Mouse (Mus musculus): ENCODE results near the gene Plk5. TPM values are rescaled to one million over a fixed set of nuclear protein-coding genes. Genes with fewer than 3 reads are reported as not detected.
A peak's percentile ranks its signal among the peaks of the same experiment; 100 is the strongest.

Plk5 gene
- total and polyA plus RNA-seq, 3 experiments, result 0.50 to 2.7 (median 0.63) TPM

DNA sequence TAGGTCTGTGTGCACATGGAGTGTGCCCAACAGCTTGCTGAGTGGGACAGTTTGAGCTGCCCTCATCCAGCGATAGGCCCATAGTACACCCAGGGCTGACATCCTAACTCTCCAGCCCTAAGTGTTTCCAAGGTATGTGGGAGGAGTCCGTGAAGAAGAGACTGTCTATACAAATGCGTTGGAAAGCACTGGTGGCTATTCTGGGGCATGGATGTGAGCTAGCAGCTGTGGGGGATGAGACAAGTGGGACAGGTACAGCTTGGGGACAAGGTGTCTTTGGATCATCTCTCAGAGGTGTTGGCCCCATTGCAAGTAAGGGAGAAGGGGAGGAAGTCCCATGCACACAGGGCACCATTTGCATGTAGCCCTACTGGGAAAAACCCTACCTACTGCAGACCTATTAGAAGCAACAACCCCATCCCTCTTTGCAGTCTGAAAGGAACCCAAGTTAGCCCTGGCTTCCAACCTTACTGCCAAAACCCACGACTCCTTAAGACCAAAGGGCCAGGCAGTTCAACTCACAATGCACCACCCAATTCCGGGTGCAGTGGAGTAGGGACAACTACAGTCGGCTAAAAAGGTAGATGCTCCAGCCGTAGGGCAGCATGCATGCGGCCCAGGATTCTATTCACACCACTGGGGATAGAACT, 41.4 kb downstream of the Plk5 start:
- Histone ChIP-seq H3K4me1 (ENCODE audit: control insufficient read depth, insufficient read depth, low read length) (peaks cover 9% of the 10 kb centered on the region), H3K27me3 (ENCODE audit: control insufficient read depth, insufficient read depth, low read length) (no peaks in the 10 kb centered on the region), H3K79me2 (replicated peaks; ENCODE audit: control insufficient read depth, insufficient read depth, low read length) (peaks cover 4% of the 10 kb centered on the region), H3K4me3 (no peak overlapping the region), H3K9ac (ENCODE audit: low read depth, low read length) (no peak overlapping the region), H3K27ac (no peak overlapping the region), H3K36me3 (ENCODE audit: control insufficient read depth, insufficient read depth, low read length) (no peaks in the 10 kb centered on the region)
- 48% methylated on average over 8 of the region's 8 CpGs for WGBS
- no peak for DNase-seq
- TF ChIP-seq CTCF (IDR thresholded peaks at IDR 0.05) (no peak), POLR2A (IDR thresholded peaks at IDR 0.05; ENCODE audit: insufficient read depth, low read depth, low read length) (no peak), EP300 (IDR thresholded peaks at IDR 0.05; ENCODE audit: insufficient read depth, low read depth, low read length) (no peak)
- intact Hi-C loops (cut with DNase I), result loop anchor here (5.0 kb wide), 1 partner anchor 35 kb away; the partner anchor contains the start of gene Tcf3

DNA sequence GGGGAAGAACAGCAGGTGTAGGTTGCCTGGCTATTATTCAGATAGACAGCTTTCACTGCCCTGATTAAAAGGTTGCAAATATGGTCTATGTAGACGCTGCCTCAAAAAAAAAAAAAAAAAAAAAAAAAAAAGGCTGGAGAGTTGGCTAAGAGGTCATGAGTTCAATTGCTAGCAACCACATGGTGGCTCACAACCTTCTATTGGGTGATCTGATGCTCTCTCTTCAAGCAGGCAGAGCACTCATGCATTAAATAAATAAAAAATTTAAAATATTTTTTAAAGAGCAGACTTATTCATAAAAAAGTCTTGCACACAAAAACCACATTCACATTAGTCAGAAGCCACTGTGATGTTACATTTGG, 41.9 kb downstream of the Plk5 start:
- Histone ChIP-seq H3K9ac (ENCODE audit: low read depth, low read length) (peak overlapping the region; percentile 44; the same call in 1 of the 2 replicates), H3K4me3 (peak overlapping the region; percentile 91), H3K4me1 (ENCODE audit: control insufficient read depth, insufficient read depth, low read length) (peaks cover 9% of the 10 kb centered on the region), H3K27me3 (ENCODE audit: control insufficient read depth, insufficient read depth, low read length) (no peaks in the 10 kb centered on the region), H3K79me2 (replicated peaks; ENCODE audit: control insufficient read depth, insufficient read depth, low read length) (peaks cover 4% of the 10 kb centered on the region), H3K27ac (peak overlapping the region; percentile 100), H3K36me3 (ENCODE audit: control insufficient read depth, insufficient read depth, low read length) (no peaks in the 10 kb centered on the region)
- intact Hi-C loops (cut with DNase I), result loop anchor here (5.0 kb wide), 1 partner anchor 34 kb away; the partner anchor contains the start of gene Tcf3
- TF ChIP-seq EP300 (IDR thresholded peaks at IDR 0.05; ENCODE audit: insufficient read depth, low read depth, low read length) (no peak), CTCF (IDR thresholded peaks at IDR 0.05) (no peak), POLR2A (IDR thresholded peaks at IDR 0.05; ENCODE audit: insufficient read depth, low read depth, low read length) (no peak)
- DNase-seq, result no peak
- 0% methylated on average over 1 of the region's 1 CpGs for WGBS

DNA sequence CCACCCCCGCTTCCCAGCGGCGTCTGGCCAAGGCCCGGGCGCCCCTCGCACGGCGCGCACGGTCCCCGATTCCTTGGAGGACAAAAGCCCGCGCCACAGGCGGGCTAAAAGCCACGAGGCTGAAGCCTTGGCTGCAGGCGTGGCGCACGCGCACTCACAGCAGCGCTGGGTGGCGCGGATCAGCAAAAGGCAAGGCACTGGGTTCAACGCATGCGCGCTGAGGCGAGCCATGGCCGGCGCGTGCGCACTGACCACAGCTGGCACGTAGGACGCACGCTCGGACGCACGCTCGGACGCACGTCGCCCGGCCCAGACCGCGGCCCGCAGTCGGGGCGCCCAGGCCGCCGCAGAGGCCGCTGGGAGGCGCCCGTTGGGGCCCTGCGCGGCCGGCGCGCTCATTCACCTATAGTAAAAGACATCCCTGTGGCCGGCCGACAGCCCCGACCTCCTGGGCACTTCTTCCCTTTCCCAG, 42.5 kb downstream of the Plk5 start:
- intact Hi-C loops (cut with DNase I), result loop anchor here (5.0 kb wide), 1 partner anchor 34 kb away; the partner anchor contains the start of gene Tcf3
- Histone ChIP-seq H3K36me3 (ENCODE audit: control insufficient read depth, insufficient read depth, low read length) (no peaks in the 10 kb centered on the region), H3K27me3 (ENCODE audit: control insufficient read depth, insufficient read depth, low read length) (no peaks in the 10 kb centered on the region), H3K9ac (ENCODE audit: low read depth, low read length) (peak overlapping the region; percentile 86), H3K79me2 (replicated peaks; ENCODE audit: control insufficient read depth, insufficient read depth, low read length) (peaks cover 4% of the 10 kb centered on the region), H3K27ac (peak overlapping the region; percentile 100), H3K4me1 (ENCODE audit: control insufficient read depth, insufficient read depth, low read length) (peaks cover 9% of the 10 kb centered on the region), H3K4me3 (peak overlapping the region; percentile 91)
- peak; percentile 97 to 99 for DNase-seq
- TF ChIP-seq EP300 (IDR thresholded peaks at IDR 0.05; ENCODE audit: insufficient read depth, low read depth, low read length) (no peak), POLR2A (IDR thresholded peaks at IDR 0.05; ENCODE audit: insufficient read depth, low read depth, low read length) (peak; percentile 64), CTCF (IDR thresholded peaks at IDR 0.05) (peak; percentile 33; the same call in 1 of the 2 replicates)
- WGBS, result under 1% methylated on average over 59 of the region's 59 CpGs

DNA sequence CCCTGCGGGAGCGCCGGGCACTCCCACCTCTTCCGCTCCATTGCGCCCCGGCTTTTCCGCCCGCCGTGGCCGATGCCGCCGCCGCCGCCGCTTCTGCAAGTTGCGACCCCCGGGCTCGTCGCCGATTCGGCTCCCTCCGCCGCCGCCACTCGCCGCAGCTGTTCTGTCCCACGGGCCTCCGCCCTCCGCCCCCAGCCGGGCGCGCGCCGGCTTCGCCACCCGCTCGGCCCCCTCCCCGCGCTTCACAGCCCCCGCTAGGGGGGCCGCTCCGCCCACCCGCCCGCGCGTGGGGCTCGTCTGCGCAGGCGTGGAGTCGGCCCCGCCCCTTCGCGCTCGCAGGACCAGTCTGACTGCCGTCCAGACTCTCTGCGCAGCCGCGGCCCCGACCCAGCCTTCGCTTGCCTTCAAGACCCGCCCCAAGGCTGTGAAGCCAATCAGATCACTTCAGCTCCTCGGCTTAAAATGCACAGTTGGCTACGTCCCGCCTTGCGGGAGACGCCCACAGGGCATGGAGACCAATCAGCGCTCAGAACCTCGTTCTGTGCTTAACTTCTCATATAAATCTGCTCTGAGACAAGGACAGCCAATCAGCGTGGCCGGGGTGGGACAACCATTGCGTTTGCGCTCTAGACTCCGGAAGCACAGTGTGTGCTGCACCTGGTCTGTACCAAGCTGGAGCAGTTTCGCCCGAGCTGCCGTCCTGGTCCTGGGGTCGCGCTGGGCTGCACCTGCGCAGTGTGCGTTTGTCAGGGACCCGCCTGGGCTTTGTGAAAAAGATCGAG, 43.1 kb downstream of the Plk5 start, which contains the start of gene Mbd3:
Gene Mbd3, minus strand, starts transcription at position 360 of the 782 bp plus-strand sequence.
- peak within 1 kb of the TSS; percentile 91 for H3K4me3 ChIP-seq
- peak; percentile 99 to 100 for DNase-seq
- WGBS, result under 1% methylated on average over 79 of the region's 82 CpGs
- H3K27ac ChIP-seq, result peak within 1 kb of the TSS; percentile 100
- H3K79me2 ChIP-seq (replicated peaks; ENCODE audit: control insufficient read depth, insufficient read depth, low read length), result peaks cover 4% of the 10 kb centered on the region
- no peaks in the 10 kb centered on the region for H3K27me3 ChIP-seq (ENCODE audit: control insufficient read depth, insufficient read depth, low read length)
- TF ChIP-seq CTCF (IDR thresholded peaks at IDR 0.05), result no peak
- TF ChIP-seq POLR2A (IDR thresholded peaks at IDR 0.05; ENCODE audit: insufficient read depth, low read depth, low read length), result peak; percentile 99
- peak within 1 kb of the TSS; percentile 86 for H3K9ac ChIP-seq (ENCODE audit: low read depth, low read length)
- intact Hi-C loops (cut with DNase I), result loop anchor here (5.0 kb wide), 1 partner anchor 33 kb away; the partner anchor contains the start of gene Tcf3
- no peaks in the 10 kb centered on the region for H3K36me3 ChIP-seq (ENCODE audit: control insufficient read depth, insufficient read depth, low read length)
- H3K4me1 ChIP-seq (ENCODE audit: control insufficient read depth, insufficient read depth, low read length), result peaks cover 9% of the 10 kb centered on the region

DNA sequence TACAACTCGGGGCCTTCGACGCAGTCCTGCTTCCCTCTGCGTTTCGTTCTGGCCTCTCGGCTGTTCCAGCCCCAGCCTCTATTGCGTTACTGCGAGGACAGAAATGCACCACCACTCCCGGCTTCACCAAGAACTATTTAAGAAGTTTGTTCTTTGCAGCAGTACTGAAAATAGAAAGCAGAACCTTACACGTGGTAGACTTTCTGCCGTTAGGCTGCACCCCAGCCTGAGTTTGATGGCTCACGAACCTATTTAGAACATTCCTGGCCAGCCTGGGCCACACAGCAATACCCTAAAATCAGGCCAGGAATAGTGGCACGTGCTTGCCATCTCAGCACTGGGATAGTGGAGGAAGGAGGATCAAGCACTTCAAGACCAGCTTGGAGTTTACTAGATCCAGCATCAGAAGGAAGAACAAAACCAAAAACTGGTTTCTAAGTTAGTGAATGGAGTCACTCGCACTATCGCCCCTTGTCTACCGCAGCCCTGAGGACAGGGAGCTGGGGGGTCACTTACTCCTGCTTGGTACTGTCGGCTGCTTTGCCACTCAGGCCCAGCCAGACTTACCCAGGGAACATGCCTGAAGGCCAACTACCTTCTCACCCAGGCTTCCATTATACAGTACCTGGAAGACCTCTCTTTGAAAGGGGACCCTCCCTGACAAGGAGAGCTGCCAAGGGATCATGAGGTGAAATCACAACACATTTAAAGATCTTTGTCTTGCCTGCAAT, 43.9 kb downstream of the Plk5 start:
- H3K36me3 ChIP-seq (ENCODE audit: control insufficient read depth, insufficient read depth, low read length), result no peaks in the 10 kb centered on the region
- 12% methylated on average over 17 of the region's 17 CpGs for WGBS

More for the DNA sequence above, 43.9 kb downstream of the Plk5 start:
- DNase-seq, result no peak
- TF ChIP-seq EP300 (IDR thresholded peaks at IDR 0.05; ENCODE audit: insufficient read depth, low read depth, low read length) (no peak), POLR2A (IDR thresholded peaks at IDR 0.05; ENCODE audit: insufficient read depth, low read depth, low read length) (0 out of 2 replicates have a peak, but pooled peaks have one; percentile 3)
- Histone ChIP-seq H3K79me2 (replicated peaks; ENCODE audit: control insufficient read depth, insufficient read depth, low read length) (peaks cover 4% of the 10 kb centered on the region), H3K27ac (peak overlapping the region; percentile 85), H3K27me3 (ENCODE audit: control insufficient read depth, insufficient read depth, low read length) (no peaks in the 10 kb centered on the region), H3K4me3 (peak overlapping the region; percentile 61), H3K4me1 (ENCODE audit: control insufficient read depth, insufficient read depth, low read length) (peaks cover 10% of the 10 kb centered on the region), H3K9ac (ENCODE audit: low read depth, low read length) (peak overlapping the region; percentile 63)
- intact Hi-C loops (cut with DNase I), result loop anchor here (5.0 kb wide), 1 partner anchor 32 kb away; the partner anchor contains the start of gene Tcf3

Data from heart, adult 2 months (tissue).